Comparison of ENCODE assay signal across 11 mouse cellular contexts in the genomic region with DNA sequence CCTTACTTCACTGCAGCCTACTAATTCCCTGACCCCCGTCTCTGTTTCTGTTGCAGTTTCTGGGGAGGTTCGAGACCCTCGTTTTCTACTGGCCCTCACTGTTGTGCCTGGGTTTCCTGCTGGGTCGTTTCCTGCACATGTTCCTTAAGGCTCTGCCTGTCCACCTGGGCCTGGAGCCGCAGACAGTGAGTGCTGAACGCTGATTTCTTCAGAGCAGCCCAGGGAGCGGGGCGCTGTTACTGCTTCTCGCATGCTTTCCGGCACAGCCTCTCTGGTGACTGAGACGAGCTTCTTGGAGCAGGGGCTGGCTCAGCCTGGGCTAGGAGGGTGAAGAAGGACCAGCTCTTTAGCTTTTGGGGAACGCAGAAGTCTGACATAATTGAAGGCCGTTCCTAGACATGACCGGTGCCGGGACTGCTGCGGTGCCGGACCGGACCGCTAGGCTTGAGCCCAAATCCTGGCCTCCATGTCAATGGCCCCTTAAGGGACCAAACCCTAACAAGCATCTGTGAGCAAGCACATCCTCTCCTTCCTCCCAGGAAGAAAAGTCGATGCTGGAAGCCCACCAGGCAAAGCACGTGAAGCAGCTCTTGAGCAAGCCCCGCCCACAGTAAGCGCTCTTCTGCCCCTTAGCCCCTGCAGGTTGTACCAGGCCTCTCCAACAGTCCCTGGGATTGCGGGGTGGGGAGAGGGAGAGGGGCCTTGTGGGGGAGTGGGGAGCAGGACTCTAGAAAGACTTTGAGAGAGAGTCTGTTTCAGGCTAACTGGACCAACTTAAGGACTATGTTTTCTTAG. TPM values are rescaled to one million over a fixed set of nuclear protein-coding genes. Genes with fewer than 3 reads are reported as not detected.
DNase-seq lines count a peak whose midpoint lies in the region; ATAC-seq and TF ChIP-seq lines count a peak whose summit lies in the region.
"Had no signal": no experiment of that assay in that cellular context is flagged by ENCODE, and none has a peak within 500 bp of the region (broad histone marks: within the 10 kb centered on the region; RNA-seq: fewer than 3 reads in every experiment).

No protein-coding gene starts in this region.

- no peak for ATAC-seq in forebrain, embryonic 16.5 days
- no peak for ATAC-seq in midbrain, embryonic 12.5 days (ENCODE audit: low FRiP score, low read depth)
- ATAC-seq: activated CD4-positive, CD25-positive, alpha-beta regulatory T cell, adult 4 months; lung, postnatal 0 days had no signal

- TF ChIP-seq POLR2A in ES-Bruce4 (IDR thresholded peaks at IDR 0.05; ENCODE audit: insufficient read depth, low read length) = no peak

- H3K27me3 ChIP-seq in heart, embryonic 10.5 days (ENCODE audit: insufficient read depth, poor library complexity, severe bottlenecking) = 0 out of 2 replicates have a peak, but pooled peaks cover 12% of the 10 kb centered on the region
- no peaks in the 10 kb centered on the region for H3K27me3 ChIP-seq in ES-Bruce4 (ENCODE audit: control insufficient read depth, insufficient read depth, low read length, poor library complexity, severe bottlenecking)
- H3K27me3 ChIP-seq in forebrain, embryonic 16.5 days (replicated peaks; ENCODE audit: control insufficient read depth, insufficient read depth, low read length) = no peaks in the 10 kb centered on the region
- H3K27me3 ChIP-seq in midbrain, embryonic 12.5 days = peaks cover 9% of the 10 kb centered on the region

- TF ChIP-seq EP300 in ES-Bruce4 (IDR thresholded peaks at IDR 0.05; ENCODE audit: insufficient read depth, low read depth, low read length) = no peak

- H3K27ac ChIP-seq in heart, embryonic 10.5 days = peak overlapping the region; percentile 47
- no peak overlapping the region for H3K27ac ChIP-seq in ES-Bruce4 (ENCODE audit: insufficient read depth, low read length)
- no peak overlapping the region for H3K27ac ChIP-seq in forebrain, embryonic 16.5 days (ENCODE audit: low read length)
- H3K27ac ChIP-seq in midbrain, embryonic 12.5 days (replicated peaks) = no peak overlapping the region

- peaks cover 13% of the 10 kb centered on the region for H3K4me1 ChIP-seq in heart, embryonic 10.5 days
- no peaks in the 10 kb centered on the region for H3K4me1 ChIP-seq in ES-Bruce4 (ENCODE audit: control insufficient read depth, insufficient read depth, low read length)
- no peaks in the 10 kb centered on the region for H3K4me1 ChIP-seq in forebrain, embryonic 16.5 days (replicated peaks; ENCODE audit: control insufficient read depth, insufficient read depth, low read length)
- H3K4me1 ChIP-seq in midbrain, embryonic 12.5 days = peaks cover 6% of the 10 kb centered on the region; the same call in 1 of the 2 replicates

- WGBS in heart, embryonic 10.5 days = 17% methylated on average over 24 of the region's 24 CpGs
- 29% methylated on average over 24 of the region's 24 CpGs for WGBS in forebrain, embryonic 16.5 days
- WGBS in midbrain, embryonic 12.5 days = 20% methylated on average over 24 of the region's 24 CpGs

- 0 out of 2 replicates have a peak overlapping the region, but pooled peaks have one; percentile 6 for H3K9ac ChIP-seq in ES-Bruce4 (ENCODE audit: low read depth, poor library complexity, severe bottlenecking)
- no peak overlapping the region for H3K9ac ChIP-seq in forebrain, embryonic 16.5 days (replicated peaks; ENCODE audit: low read depth, low read length)
- H3K9ac ChIP-seq in midbrain, embryonic 12.5 days (replicated peaks) = no peak overlapping the region

- peak overlapping the region; percentile 42; the same call in 1 of the 2 replicates for H3K4me3 ChIP-seq in heart, embryonic 10.5 days
- H3K4me3 ChIP-seq in ES-Bruce4 (ENCODE audit: low read depth, low read length) = no peak overlapping the region
- no peak overlapping the region for H3K4me3 ChIP-seq in forebrain, embryonic 16.5 days (replicated peaks; ENCODE audit: low read length)
- peak overlapping the region; percentile 3; the same call in 1 of the 2 replicates for H3K4me3 ChIP-seq in midbrain, embryonic 12.5 days

- no peak for TF ChIP-seq CTCF in ES-Bruce4 (IDR thresholded peaks at IDR 0.05; ENCODE audit: low read depth, low read length)

- no peak for DNase-seq in heart, embryonic 10.5 days (ENCODE audit: low spot score)
- DNase-seq in heart, adult 8-10 months (ENCODE audit: low spot score) = no peak
- DNase-seq in T-cell, adult 2 months (ENCODE audit: low spot score) = no peak
- DNase-seq in cerebellum, postnatal 4 days (ENCODE audit: low spot score in 2 of 2) = no peak
- DNase-seq in ovary, postnatal 10 days (ENCODE audit: low spot score) = no peak
- DNase-seq: cerebellum, adult 2 months had no signal

- H3K36me3 ChIP-seq in heart, embryonic 10.5 days = no peaks in the 10 kb centered on the region
- H3K36me3 ChIP-seq in ES-Bruce4 (ENCODE audit: control insufficient read depth, insufficient read depth, low read length, poor library complexity, severe bottlenecking) = no peaks in the 10 kb centered on the region
- H3K36me3 ChIP-seq in forebrain, embryonic 16.5 days (ENCODE audit: control insufficient read depth, insufficient read depth) = no peaks in the 10 kb centered on the region
- no peaks in the 10 kb centered on the region for H3K36me3 ChIP-seq in midbrain, embryonic 12.5 days

- H3K9me3 ChIP-seq in heart, embryonic 10.5 days = no peaks in the 10 kb centered on the region
- no peaks in the 10 kb centered on the region for H3K9me3 ChIP-seq in ES-Bruce4 (replicated peaks; ENCODE audit: control insufficient read depth, insufficient read depth, low read length, poor library complexity, severe bottlenecking)
- no peaks in the 10 kb centered on the region for H3K9me3 ChIP-seq in forebrain, embryonic 16.5 days (ENCODE audit: control insufficient read depth, low read length)
- no peaks in the 10 kb centered on the region for H3K9me3 ChIP-seq in midbrain, embryonic 12.5 days

- peak overlapping the region; percentile 17; the same call in 1 of the 2 replicates for H3K4me2 ChIP-seq in forebrain, embryonic 16.5 days (ENCODE audit: low read length)
- H3K4me2 ChIP-seq in midbrain, embryonic 12.5 days (replicated peaks) = peak overlapping the region; percentile 29

RNA-seq across cellular contexts. Expression of gene Stra6l, which starts 20.8 kb away (rescaled TPM):
- 0.21 and 0.55 TPM in 2 replicates for polyA plus RNA-seq in heart, embryonic 10.5 days (2016; fragmentation: Nextera tagmentation; extraction: Ambion mirVana)
- not detected for total RNA-seq in heart, adult 8-10 months (2022)
- 0.84 and 1.0 TPM in 2 replicates for polyA plus RNA-seq in ES-Bruce4 (2011; ENCODE audit: insufficient read depth, insufficient read length, low read depth, missing spikeins)
- polyA plus RNA-seq in forebrain, embryonic 16.5 days (2015; fragmentation: Nextera tagmentation; extraction: Ambion mirVana) = 1.6 TPM in 2 replicates
- 0.81 and 1.3 TPM in 2 replicates for polyA plus RNA-seq in midbrain, embryonic 12.5 days (2016; fragmentation: Nextera tagmentation; extraction: Ambion mirVana)

RNA-seq across cellular contexts. Expression of gene Ccdc180, which starts 20.9 kb away (rescaled TPM):
- 0.04 and 0.05 TPM in 2 replicates for polyA plus RNA-seq in heart, embryonic 10.5 days (2016; fragmentation: Nextera tagmentation; extraction: Ambion mirVana)
- under 1 TPM in 1 of 4 experiments, not detected in 3; 0.09 TPM for total RNA-seq in heart, adult 8-10 months (2022)
- polyA plus RNA-seq in ES-Bruce4 (2011; ENCODE audit: insufficient read depth, insufficient read length, low read depth, missing spikeins) = 0.21 TPM in 1 of 2 replicates, not detected in the other
- 0.30 and 0.35 TPM in 2 replicates for polyA plus RNA-seq in forebrain, embryonic 16.5 days (2015; fragmentation: Nextera tagmentation; extraction: Ambion mirVana)
- polyA plus RNA-seq in midbrain, embryonic 12.5 days (2016; fragmentation: Nextera tagmentation; extraction: Ambion mirVana) = 0.05 TPM in 1 of 2 replicates, not detected in the other

RNA-seq across cellular contexts. Expression of gene Igfbpl1, which starts 42.5 kb away (rescaled TPM):
- polyA plus RNA-seq in heart, embryonic 10.5 days (2016; fragmentation: Nextera tagmentation; extraction: Ambion mirVana) = 7.4 and 15.7 TPM in 2 replicates
- under 1 TPM; 0.14 to 0.57 (median 0.39) TPM for total RNA-seq in heart, adult 8-10 months (2022)
- polyA plus RNA-seq in ES-Bruce4 (2011; ENCODE audit: insufficient read depth, insufficient read length, low read depth, missing spikeins) = 2.3 and 4.1 TPM in 2 replicates
- 94.2 and 109 TPM in 2 replicates for polyA plus RNA-seq in forebrain, embryonic 16.5 days (2015; fragmentation: Nextera tagmentation; extraction: Ambion mirVana)
- polyA plus RNA-seq in midbrain, embryonic 12.5 days (2016; fragmentation: Nextera tagmentation; extraction: Ambion mirVana) = 63.3 and 69.5 TPM in 2 replicates
- polyA plus RNA-seq: activated CD4-positive, CD25-positive, alpha-beta regulatory T cell, adult 4 months; lung, postnatal 0 days had no signal

Comparison
In these comparisons a context has a peak if more than half of its experiments do, and no peak if none do; other contexts are left out.
1. H3K4me3 ChIP-seq: peak in heart, embryonic 10.5 days (single experiment) and midbrain, embryonic 12.5 days (single experiment); none in ES-Bruce4 (single experiment) and forebrain, embryonic 16.5 days (single experiment).